Mouse (Mus musculus) right cerebral cortex, adult 18-20 months (tissue): ENCODE measurements around the gene Carmil1.
"Not testable (repeated sequence)": the region's sequence is repeated elsewhere in the genome, so short reads cannot be mapped to it uniquely, and the experiment has no call there.

Experiments
- DNase-seq: peaks from one replicate; pipeline ENCODE4 v3.0.0; 2022; ENCODE audit warnings: mixed read lengths

The Carmil1 gene

DNA sequence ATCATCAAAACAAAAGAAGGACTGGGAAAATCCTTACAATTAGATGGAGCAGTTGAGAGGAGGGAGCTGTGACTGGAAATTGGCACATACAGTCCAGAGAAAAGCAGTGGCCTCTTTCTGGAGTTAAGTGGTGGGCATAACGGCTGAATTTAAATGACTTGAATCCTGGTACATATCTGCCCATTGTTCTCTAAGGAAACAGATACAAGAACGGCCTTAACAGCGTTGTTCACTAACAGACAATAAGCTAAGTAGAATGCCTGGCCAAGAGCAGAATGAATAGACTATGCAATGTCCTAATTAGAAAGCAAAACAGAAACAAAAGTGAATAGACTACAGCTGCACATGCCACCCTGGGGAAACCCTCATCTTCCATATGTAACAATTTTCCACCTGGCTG is 133.6 kb downstream of the Carmil1 start:
- no peak for DNase-seq

DNA sequence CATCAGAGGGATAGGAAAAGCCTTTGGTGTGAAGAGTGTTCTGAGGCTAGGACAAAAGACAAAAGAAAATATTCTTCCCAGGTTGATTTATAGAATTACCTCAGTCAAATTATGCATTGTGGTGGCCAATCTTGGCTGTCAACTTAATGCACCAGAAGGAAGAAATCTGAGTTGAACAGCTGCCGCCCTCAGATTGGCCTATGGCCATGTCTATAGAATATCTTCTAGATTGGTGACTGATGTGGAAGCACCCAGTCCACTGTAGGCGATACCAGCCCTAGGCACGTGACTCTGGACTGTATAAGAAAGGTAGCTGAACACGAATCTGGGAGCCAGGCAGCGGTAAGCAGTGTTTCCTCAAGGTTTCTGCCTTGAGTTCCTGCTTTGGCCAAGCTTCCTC is 134.1 kb downstream of the Carmil1 start:
- DNase-seq = no peak

DNA sequence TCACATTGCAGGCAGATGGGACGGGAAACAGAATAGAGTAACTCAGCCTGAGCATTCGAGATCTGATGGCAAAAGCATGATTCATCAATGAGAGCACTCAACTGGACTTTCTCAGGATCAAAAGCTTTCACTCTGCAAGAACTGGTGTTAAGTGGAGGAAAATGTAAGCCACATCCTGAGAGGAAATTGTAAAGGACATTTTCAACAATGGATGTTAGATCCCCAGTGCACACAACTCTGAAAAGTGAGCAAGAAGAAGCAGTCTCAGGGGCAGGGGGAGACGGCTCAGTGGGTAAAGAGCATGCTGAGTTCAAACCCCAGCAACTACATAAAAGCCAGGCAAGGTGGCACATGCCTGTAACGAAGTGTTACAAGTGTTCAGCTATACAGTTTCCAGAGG is 135.7 kb downstream of the Carmil1 start:
- DNase-seq = no peak

DNA sequence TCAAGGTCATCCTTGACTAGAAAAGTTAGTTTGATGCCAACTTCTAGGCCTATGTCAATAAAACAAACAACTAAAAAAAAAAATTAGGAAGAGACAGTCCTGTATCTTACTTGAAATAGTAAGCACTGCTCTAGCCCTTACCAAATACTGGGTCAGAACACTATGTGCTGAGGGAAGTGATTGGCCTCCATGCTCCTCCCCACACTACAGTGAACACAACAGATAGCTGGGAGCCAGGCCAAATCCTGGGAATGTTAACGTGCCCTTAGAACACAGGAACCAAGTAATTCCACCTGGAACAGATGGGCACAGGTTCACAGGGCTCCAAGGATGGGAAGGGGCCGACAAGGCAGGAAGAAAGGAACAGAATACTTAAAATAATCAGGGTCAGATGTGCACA is 136.5 kb downstream of the Carmil1 start:
- no peak for DNase-seq

DNA sequence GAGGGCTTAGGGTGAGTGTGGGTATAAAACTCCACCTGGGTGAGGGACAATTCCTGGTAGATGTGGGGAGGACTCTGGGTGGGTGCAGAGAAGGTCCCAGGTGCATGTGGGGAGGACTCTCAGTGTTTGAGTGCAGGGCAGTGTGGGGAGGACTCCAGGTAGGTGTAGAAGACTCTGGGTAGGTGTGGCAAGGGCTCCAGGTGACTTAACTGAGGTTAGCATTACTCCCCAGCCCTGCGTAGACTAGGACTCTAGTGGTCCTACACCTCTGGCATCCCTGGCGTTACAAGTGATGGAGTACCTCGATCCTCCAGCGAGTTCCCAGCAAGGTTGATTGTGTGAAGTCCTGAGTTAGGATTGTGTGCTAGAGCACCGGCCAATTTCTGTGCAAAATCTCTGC is 143.8 kb downstream of the Carmil1 start:
- no peak for DNase-seq

DNA sequence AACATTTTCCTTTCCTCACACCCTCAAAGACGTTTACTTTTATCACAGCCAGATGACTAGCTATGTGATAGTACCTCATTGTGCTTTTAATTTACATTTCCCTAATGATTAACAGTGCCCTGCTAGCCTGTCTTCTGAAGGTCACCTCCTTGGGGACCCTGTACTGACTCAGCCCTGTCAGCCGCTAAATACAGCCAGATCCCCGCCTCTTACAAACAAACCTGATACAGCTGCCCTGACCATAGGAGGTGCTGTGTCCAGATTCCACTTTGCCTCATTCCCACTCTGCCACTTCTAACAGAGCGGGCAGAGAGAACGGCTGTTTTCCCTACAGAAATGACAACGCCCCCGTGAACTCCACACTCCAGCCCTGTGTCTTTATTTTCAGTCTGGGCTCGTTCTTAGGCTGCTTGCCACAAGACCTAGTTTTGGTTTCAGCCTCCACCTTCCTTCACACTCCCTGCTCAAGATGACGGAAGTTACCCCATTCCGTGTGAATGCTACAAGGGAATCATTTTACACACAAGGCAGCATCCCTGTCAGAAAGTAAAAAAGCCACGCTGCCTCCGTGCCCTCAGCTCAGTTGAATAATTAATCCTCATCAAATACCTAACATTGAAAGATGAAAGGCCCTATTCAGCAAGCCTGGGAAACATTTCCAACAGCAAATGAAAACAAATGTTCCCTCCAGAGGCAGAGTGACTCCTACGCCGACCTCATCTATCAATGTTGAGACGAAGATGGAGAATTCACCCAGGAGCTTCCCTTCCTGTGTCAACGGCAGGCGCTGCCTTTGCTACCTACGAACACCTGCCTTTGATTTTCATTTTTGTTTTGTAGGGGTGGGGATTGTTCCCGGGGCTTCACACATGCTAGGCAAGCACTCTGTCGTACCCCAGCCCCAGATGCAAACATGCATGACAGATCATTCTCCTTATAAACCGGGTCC is 145.0 kb downstream of the Carmil1 start:
- peak; percentile 58 for DNase-seq

DNA sequence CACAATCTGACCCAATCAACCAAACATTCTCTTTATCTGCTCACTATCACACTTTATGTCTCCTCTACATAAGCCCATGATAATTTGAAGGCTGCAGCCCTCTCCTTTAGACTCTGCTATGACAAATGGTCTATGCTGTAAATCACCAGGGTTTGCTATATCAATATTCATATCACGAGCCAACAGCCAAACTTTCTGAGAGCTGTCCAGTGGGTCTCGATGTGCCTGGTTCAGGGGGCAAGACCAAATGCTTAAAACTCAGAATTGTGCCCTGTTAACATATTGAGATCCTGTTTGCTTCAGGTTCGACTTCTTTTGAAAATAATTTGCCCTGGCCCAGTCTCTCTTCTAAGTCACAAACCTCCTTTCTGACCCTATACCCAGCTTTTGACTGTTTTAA is 147.7 kb downstream of the Carmil1 start:
- no peak for DNase-seq

DNA sequence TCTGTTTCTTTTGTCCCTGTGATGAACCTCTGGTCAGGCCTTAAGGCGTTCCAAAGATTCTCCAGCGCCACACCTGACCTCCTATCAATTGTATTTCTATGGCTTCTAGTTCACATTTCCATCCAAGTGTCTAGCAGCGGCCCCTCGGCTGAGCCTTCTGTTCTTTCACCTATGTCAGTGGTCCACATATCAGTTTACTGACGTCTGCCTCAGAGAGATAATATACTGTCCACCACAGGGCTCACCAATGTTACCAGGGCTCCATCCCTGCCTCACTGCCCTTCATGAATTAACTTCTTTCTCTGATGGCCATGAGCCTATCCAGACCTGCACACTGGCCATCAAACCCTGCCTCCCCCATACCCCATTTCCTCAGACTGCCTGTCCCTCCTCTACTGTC is 149.3 kb downstream of the Carmil1 start:
- no peak for DNase-seq

DNA sequence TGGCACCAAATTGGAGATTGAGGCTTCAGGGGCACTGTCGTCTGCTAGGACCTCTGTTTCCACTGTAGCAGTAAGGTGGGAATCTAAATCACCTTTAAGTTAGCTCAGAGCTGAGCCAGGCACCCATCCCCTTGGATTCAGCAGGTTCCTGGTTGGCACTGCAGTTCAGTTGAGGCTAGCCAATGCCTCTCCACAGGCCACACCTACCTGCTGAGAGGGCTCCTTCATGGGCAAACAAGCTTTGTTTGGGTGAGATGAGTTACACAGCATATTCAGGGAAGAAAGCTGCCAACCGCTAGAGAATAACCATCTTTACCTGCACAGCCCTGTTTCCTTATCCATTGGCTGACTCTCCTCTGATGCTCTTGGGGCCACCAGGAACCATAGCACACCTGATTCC is 149.9 kb downstream of the Carmil1 start:
- DNase-seq = no peak

DNA sequence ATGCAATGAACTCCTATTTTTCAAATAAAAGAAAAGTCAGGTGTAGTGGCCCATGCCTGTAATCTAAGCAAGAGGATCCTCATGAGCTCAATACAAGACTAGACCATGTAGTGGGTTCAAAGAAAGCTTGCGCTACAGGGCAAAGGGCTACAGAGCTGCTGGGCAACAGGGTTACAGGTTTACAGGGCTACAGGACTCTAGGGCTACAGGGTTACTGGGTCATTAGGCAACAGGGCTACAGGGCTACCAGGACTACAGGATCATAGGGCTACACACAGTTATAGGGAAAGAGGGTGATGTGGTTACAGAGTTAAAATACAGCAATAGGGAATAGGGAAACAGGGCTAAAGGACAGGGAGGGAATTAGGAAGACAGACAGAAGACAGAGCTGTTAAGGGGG is 151.9 kb downstream of the Carmil1 start:
- no peak for DNase-seq

DNA sequence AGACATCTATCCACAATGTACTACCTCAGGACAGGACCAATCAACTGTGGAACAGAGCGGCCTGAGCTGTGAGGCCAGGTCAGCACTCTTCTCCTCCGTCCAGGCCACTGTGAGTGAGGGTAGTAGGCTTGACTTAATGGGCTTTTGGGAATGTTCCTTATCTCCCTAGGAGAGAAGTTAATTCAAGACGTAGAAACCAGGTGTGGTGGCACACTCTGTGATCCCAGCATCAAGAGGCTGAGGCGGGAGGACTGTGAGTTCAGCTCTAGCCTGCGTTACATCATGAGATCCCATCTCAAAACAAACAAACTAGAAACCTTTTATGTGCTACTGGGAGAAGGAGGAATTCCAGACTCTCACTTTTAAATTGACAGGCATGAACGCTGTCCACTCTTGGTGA is 154.7 kb downstream of the Carmil1 start:
- no peak for DNase-seq

DNA sequence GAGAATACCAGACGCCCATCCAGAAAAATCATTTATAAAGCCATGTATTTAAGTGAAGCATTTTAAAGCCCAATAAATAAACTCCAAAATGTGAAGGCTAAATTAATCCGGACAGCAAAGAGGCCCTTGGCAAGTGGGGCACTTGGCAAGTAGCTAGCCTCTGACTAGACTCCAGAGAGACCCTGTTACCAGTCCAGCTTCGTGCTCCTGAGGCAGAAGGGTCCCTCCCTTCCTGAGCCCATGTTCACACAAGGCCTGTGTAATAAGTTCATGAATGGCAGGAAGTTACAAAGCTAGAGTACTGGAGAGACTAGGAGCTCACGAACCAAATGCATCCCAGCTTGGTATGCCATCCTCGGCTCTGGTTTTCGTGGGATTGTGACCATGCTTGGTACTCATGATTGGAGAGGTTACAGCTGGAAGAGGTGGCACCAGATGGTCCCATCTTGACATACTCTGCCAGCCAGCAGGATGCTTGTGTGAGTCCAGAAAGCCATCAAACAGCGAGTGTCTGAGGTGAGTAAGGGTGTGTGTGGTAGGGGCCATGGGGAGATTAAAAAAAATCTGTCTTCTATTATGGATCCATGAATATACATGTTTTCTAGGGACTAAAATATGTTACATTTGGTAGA is 163.3 kb downstream of the Carmil1 start:
- no peak for DNase-seq

DNA sequence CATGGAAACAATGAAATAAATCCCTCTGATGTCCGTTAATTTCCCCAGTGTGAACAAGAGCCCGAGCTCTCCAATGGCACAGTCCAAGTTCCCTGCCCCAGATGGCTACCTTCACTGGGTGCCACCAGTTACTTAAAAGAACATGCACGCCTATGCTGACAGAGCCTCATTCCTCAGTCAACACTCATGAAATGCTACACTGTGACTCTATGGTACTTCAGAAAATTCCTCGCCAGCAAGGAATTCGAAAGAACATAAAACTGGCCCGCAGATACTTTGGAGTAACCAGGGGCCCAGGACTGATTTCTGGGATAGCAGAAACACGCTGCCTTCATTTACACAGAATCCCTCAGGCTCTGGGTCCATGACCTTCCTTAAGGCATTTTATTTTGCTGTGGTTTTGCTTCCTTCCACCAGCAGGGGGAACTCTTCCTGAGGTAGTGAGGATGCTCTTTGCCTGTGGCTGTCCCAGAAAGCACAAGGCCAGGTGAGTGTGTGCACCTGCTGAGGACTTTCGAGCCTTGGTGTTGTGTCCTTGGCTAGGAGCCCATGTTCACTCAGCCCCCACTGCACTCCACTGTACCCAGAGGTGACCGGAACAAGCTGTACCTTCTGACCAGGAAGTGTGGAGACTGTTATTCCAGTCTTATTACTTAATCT is 167.8 kb downstream of the Carmil1 start:
- DNase-seq = peak; percentile 58

DNA sequence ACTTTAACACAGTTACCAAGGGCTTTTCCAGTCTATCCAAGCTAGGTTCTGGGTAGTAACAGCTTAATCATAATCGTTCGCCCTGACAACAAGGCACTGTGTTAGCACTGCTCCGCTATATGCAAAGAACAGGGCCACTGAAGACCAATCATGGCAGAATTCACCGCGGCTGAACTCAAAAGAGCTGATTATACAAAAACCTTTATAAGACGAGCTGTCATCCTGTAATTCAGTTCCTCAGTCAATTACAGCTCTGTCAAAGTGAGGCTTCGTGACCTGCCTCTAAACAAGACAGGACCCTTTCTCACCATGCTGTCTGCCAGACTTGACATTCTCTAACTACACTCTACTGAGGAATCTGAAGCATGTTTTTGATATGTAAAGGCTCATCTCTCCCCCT is 170.3 kb downstream of the Carmil1 start:
- DNase-seq = no peak

DNA sequence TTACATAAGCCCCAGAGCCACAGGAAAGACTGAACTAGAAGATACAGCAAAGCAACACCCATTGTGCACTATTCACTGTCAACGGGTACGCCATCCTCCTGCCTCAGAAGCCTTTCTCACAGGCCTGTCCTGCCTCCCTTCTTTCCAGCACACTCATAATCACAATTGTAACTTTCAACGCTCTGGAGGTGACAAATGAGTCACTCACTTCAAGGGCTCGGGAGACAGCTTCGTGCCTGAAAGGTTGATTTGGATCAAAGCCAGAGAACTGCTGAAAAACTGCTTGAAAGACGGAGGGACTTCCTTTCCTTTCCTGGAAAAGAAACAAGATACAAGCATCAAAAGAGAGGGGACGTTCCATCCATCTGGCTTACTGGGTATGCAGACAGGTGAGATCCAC is 172.3 kb downstream of the Carmil1 start:
- peak; percentile 12 for DNase-seq

DNA sequence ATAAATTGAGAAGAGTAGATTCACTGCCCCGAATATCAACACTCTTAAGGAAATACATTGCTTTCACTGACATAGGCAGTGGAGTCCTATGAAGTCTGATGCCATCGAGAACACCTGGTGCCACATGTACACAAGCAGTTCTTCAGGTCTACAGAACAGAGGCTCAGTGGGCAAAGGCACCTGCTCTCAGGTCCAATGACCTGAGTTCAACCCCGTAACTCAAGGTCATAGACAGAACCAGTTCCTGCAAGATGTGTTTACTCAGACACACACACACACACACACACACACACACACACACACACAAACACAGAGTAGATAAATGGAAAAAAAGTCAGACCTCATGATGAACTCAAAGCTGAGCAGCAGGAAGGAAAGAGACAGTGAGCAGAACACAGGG is 173.5 kb downstream of the Carmil1 start:
- DNase-seq = no peak

DNA sequence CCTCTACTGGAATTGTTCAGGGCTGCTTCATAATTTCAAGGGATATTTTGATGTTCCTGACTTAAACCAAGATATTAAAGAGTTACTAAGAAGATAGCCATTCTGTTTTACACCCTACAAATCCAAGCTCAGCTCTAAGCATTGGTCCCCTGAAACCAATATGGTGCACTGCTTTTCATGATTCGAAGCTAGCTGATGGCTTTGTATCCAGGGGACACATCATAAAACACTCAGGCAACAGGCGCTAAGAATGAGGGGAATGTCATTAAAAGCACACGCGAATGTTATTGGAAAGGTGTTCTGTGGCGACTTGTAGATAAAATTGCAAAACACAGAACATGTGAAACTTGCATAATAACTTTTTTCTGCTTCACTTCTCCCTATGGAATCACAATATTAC is 174.8 kb downstream of the Carmil1 start:
- DNase-seq = no peak

DNA sequence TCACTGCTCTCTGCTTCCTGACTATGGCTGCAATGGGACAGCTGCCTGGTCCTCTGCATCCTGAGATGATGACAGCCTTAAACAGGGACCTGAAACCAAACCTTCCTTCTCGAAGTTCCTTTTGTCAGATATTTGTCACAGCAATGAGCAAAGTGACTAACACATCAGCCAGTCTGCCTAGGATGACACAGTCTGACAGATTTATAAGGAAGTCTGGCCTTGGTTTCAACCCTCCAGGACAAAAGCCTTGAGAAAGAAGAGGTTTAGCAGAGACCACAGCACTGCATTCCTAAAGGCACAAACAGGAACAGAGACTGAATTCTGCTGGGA is 175.3 kb downstream of the Carmil1 start:
- no peak for DNase-seq

DNA sequence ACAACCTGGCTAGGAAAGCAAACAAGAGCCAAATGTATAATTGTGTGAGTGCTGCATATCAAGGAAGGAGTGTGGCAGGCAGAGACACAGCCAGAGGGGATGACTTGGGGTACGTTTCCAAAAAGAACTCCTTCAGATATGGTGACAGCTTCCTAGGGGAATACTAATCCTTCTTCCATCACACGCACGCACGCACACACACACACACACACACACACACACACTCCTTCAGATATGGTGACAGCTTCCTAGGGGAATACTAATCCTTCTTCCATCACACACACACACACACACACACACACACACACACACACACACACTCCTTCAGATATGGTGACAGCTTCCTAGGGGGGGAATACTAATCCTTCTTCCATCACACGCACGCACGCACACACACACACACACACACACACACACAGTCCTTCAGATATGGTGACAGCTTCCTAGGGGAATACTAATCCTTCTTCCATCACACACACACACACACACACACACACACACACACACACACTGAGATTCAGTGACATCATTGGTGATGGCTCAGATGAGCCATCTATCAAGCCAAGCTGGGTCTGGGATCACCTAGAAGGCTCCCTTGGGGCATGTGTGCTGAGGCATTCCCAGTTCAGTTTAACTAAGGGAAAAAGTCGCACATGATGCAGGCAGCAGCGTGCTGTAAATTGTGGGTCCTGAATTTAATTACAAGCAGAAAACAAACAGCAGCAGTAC is 175.8 kb downstream of the Carmil1 start:
- not testable (repeated sequence) for DNase-seq

DNA sequence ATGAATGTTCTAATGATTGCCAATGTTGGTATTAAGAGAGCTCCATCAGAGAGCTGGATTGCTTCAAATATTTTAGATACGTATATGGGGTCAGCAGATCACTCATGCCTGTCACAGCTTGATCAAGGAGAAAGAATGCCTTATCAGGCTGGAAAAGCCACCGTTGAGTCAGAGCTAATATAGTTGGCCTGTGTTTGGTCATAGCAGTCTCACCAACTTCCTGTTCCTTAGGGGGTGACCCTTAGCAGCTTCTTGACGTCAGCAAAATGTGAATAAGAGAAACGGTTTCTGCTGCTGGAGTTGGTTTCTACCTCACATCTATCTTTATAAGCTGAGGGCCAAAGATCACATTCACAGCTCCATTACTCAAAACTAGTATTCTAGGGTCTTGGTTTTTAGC is 176.6 kb downstream of the Carmil1 start:
- no peak for DNase-seq

DNA sequence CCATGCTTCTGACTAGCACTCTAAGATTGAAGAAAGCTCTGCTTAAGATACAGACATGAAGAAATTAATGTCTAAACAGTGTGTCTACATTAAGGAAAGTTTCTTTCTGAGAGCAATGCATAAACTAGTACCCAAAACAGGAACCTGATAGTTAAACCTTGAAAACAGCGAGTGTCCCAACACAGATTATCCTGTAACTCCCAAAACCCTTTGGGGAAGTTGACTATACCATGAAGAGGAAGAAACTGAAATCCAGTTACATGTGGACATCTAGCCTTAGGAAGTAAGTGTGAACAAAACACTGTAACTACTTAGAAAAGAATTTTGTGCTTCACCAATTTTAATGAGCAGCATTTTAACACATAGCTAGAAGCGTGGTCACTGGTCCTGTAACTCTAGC is 177.4 kb downstream of the Carmil1 start:
- DNase-seq = no peak

DNA sequence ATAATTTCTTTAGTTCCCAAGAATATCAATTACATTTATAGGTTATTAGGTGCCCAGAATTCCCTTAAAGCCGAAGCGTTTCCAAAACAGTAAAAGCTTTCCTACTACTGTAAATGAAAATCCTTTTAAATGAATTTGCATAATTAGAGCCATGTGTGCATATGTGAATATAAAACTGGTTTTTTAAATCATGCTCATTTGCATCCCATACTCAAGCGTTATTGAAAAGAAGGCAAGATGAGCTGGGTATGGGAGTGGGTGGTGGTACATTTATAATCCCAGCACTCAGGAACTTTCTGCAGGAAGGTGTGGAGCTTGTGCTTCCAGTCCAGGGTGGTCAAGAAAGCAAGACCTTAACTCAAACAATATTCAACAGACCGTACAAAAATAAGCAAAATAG is 178.3 kb downstream of the Carmil1 start:
- no peak for DNase-seq
